Comparison of ENCODE assay signal across 9 mouse cellular contexts in genomic region chr4:86930101-86930635, GRCm38 (mm10). TPM values are rescaled to one million over a fixed set of nuclear protein-coding genes. Genes with fewer than 3 reads are reported as not detected.
A peak's percentile ranks its signal among the peaks of the same experiment; 100 is the strongest.
DNase-seq lines count a peak whose midpoint lies in the region; ATAC-seq and TF ChIP-seq lines count a peak whose summit lies in the region.
"Had no signal": no experiment of that assay in that cellular context is flagged by ENCODE, and none has a peak within 500 bp of the region (broad histone marks: within the 10 kb centered on the region; RNA-seq: fewer than 3 reads in every experiment).

No protein-coding gene starts in this region.

- peak overlapping the region; percentile 54 for H3K4me3 ChIP-seq in heart, postnatal 0 days (ENCODE audit: low read depth, low read length)
- H3K4me3 ChIP-seq in embryonic facial prominence, embryonic 10.5 days: peak overlapping the region; percentile 63
- peak overlapping the region; percentile 51 for H3K4me3 ChIP-seq in hindbrain, embryonic 15.5 days
- H3K4me3 ChIP-seq in midbrain, embryonic 13.5 days (replicated peaks): peak overlapping the region; percentile 52; the same call in 1 of the 2 replicates

- no peak for TF ChIP-seq CTCF in heart, postnatal 0 days (IDR thresholded peaks at IDR 0.05; ENCODE audit: low read depth)

- TF ChIP-seq EP300 in heart, postnatal 0 days (IDR thresholded peaks at IDR 0.05; ENCODE audit: low read depth): no peak

- H3K36me3 ChIP-seq in heart, postnatal 0 days (replicated peaks; ENCODE audit: control insufficient read depth, insufficient read depth, low read length): no peaks in the 10 kb centered on the region
- peaks cover 21% of the 10 kb centered on the region for H3K36me3 ChIP-seq in embryonic facial prominence, embryonic 10.5 days (replicated peaks)
- peaks cover 7% of the 10 kb centered on the region; the same call in 1 of the 2 replicates for H3K36me3 ChIP-seq in hindbrain, embryonic 15.5 days
- H3K36me3 ChIP-seq in midbrain, embryonic 13.5 days: peaks cover 7% of the 10 kb centered on the region

- H3K27ac ChIP-seq in heart, postnatal 0 days (ENCODE audit: low read depth): no peak overlapping the region
- peak overlapping the region; percentile 92; the same call in 1 of the 2 replicates for H3K27ac ChIP-seq in embryonic facial prominence, embryonic 10.5 days (replicated peaks)
- no peak overlapping the region; the same call in 1 of the 2 replicates for H3K27ac ChIP-seq in hindbrain, embryonic 15.5 days (replicated peaks)
- H3K27ac ChIP-seq in midbrain, embryonic 13.5 days: no peak overlapping the region

- H3K27me3 ChIP-seq in heart, postnatal 0 days (ENCODE audit: control insufficient read depth, insufficient read depth, low read length): no peaks in the 10 kb centered on the region
- no peaks in the 10 kb centered on the region for H3K27me3 ChIP-seq in embryonic facial prominence, embryonic 10.5 days (replicated peaks; ENCODE audit: low read depth, poor library complexity, severe bottlenecking)
- H3K27me3 ChIP-seq in hindbrain, embryonic 15.5 days: no peaks in the 10 kb centered on the region
- no peaks in the 10 kb centered on the region; the same call in 1 of the 2 replicates for H3K27me3 ChIP-seq in midbrain, embryonic 13.5 days

- WGBS in heart, postnatal 0 days: 73% methylated on average over 7 of the region's 7 CpGs
- 91% methylated on average over 7 of the region's 7 CpGs for WGBS in embryonic facial prominence, embryonic 10.5 days
- WGBS in hindbrain, embryonic 15.5 days: 87% methylated on average over 7 of the region's 7 CpGs
- WGBS in midbrain, embryonic 13.5 days: 92% methylated on average over 7 of the region's 7 CpGs

- no peak overlapping the region for H3K9ac ChIP-seq in heart, postnatal 0 days (replicated peaks; ENCODE audit: low read depth, low read length)
- H3K9ac ChIP-seq in hindbrain, embryonic 15.5 days: no peak overlapping the region
- H3K9ac ChIP-seq in midbrain, embryonic 13.5 days (replicated peaks): no peak overlapping the region

- 0 out of 2 replicates have a peak, but pooled peaks have one; percentile 28 for ATAC-seq in heart, postnatal 0 days (ENCODE audit: insufficient read depth, low read depth)
- ATAC-seq in hindbrain, embryonic 15.5 days (ENCODE audit: low FRiP score, low read depth): peak; percentile 52
- peak; percentile 40 for ATAC-seq in midbrain, embryonic 13.5 days

- no peaks in the 10 kb centered on the region; the same call in 1 of the 2 replicates for H3K4me1 ChIP-seq in heart, postnatal 0 days (ENCODE audit: control insufficient read depth, insufficient read depth)
- peaks cover 7% of the 10 kb centered on the region for H3K4me1 ChIP-seq in embryonic facial prominence, embryonic 10.5 days
- peaks cover 6% of the 10 kb centered on the region; the same call in 1 of the 2 replicates for H3K4me1 ChIP-seq in hindbrain, embryonic 15.5 days (replicated peaks)
- peaks cover 6% of the 10 kb centered on the region for H3K4me1 ChIP-seq in midbrain, embryonic 13.5 days (replicated peaks)

- no peak for DNase-seq in heart, postnatal 0 days (ENCODE audit: low spot score)
- DNase-seq in heart, adult 18-20 months: no peak
- DNase-seq in embryonic facial prominence, embryonic 10.5 days (ENCODE audit: low spot score): no peak
- no peak for DNase-seq in urinary bladder, postnatal 36 days (ENCODE audit: low spot score in 2 of 2)
- no peak for DNase-seq in kidney, adult 9 months
- DNase-seq in lung, postnatal 25 days (ENCODE audit: low spot score): no peak
- DNase-seq: gastrocnemius, postnatal 14 days had no signal

- peak overlapping the region; percentile 62 for H3K4me2 ChIP-seq in heart, postnatal 0 days (ENCODE audit: low read depth, low read length)
- peak overlapping the region; percentile 68 for H3K4me2 ChIP-seq in hindbrain, embryonic 15.5 days
- peak overlapping the region; percentile 68 for H3K4me2 ChIP-seq in midbrain, embryonic 13.5 days (replicated peaks)

- H3K9me3 ChIP-seq in heart, postnatal 0 days (replicated peaks; ENCODE audit: control insufficient read depth, low read length): no peaks in the 10 kb centered on the region
- no peaks in the 10 kb centered on the region for H3K9me3 ChIP-seq in embryonic facial prominence, embryonic 10.5 days
- no peaks in the 10 kb centered on the region for H3K9me3 ChIP-seq in hindbrain, embryonic 15.5 days
- H3K9me3 ChIP-seq in midbrain, embryonic 13.5 days: no peaks in the 10 kb centered on the region

RNA-seq across cellular contexts. Expression of gene Acer2, which starts 56.0 kb away (rescaled TPM):
- 42.9 and 71.1 TPM in 2 replicates for total RNA-seq in heart, postnatal 0 days (2014; rRNA removed; ENCODE audit: low replicate concordance)
- polyA plus RNA-seq in heart, postnatal 0 days (2015; fragmentation: Nextera tagmentation; extraction: Ambion mirVana): 21.3 and 23.4 TPM in 2 replicates
- 10 to 100 TPM; 18.6 to 23.0 TPM for total RNA-seq in heart, adult 18-20 months (2021)
- polyA plus RNA-seq in embryonic facial prominence, embryonic 10.5 days (2016; fragmentation: Nextera tagmentation; extraction: Ambion mirVana): 15.1 and 17.0 TPM in 2 replicates
- polyA plus RNA-seq in hindbrain, embryonic 15.5 days (2015; fragmentation: Nextera tagmentation; extraction: Ambion mirVana): 18.0 and 20.2 TPM in 2 replicates
- 19.4 and 19.9 TPM in 2 replicates for polyA plus RNA-seq in midbrain, embryonic 13.5 days (2015; fragmentation: Nextera tagmentation; extraction: Ambion mirVana)
